Comparison of ENCODE assay signal across 12 mouse cellular contexts in genomic region chr4:83224242-83224641, GRCm38 (mm10).
DNase-seq lines count a peak whose midpoint lies in the region; ATAC-seq and TF ChIP-seq lines count a peak whose summit lies in the region.
"Had no signal": no experiment of that assay in that cellular context is flagged by ENCODE, and none has a peak within 500 bp of the region (broad histone marks: within the 10 kb centered on the region; RNA-seq: fewer than 3 reads in every experiment).

No protein-coding gene starts in this region.

- ATAC-seq in forebrain, embryonic 14.5 days, result no peak
- ATAC-seq in lung, embryonic 14.5 days (ENCODE audit: insufficient read depth), result no peak

- no peaks in the 10 kb centered on the region for H3K9me3 ChIP-seq in forebrain, embryonic 14.5 days (replicated peaks; ENCODE audit: control insufficient read depth, low read length)
- no peaks in the 10 kb centered on the region for H3K9me3 ChIP-seq in forebrain, embryonic 10.5 days
- no peaks in the 10 kb centered on the region for H3K9me3 ChIP-seq in lung, embryonic 14.5 days (ENCODE audit: low read depth, low read length)
- H3K9me3 ChIP-seq: embryonic facial prominence, embryonic 12.5 days; neural tube, embryonic 13.5 days had no signal

- H3K4me3 ChIP-seq in forebrain, embryonic 14.5 days (ENCODE audit: low read depth, low read length), result no peak overlapping the region
- H3K4me3 ChIP-seq in forebrain, embryonic 10.5 days, result no peak overlapping the region
- H3K4me3 ChIP-seq in lung, embryonic 14.5 days (ENCODE audit: low read depth, low read length), result no peak overlapping the region
- H3K4me3 ChIP-seq: embryonic facial prominence, embryonic 12.5 days; neural tube, embryonic 13.5 days had no signal

- DNase-seq in forebrain, embryonic 14.5 days (ENCODE audit: low spot score), result peak; percentile 42
- no peak for DNase-seq in forebrain, embryonic 10.5 days (ENCODE audit: extremely low spot score, low spot score)
- peak; percentile 63 for DNase-seq in lung, embryonic 14.5 days
- DNase-seq in lung, postnatal 14 days, result no peak
- peak; percentile 7 for DNase-seq in c-Kit-positive CD71-positive TER-119-negative erythroid progenitor cells, embryonic 14.5 days (ENCODE audit: low read depth)
- peak; percentile 8 for DNase-seq in naive thymus-derived CD4-positive, alpha-beta T cell, adult 2 months (ENCODE audit: low read depth)
- DNase-seq in testis, postnatal 10 days (ENCODE audit: low spot score), result no peak
- DNase-seq in urinary bladder, postnatal 14 days (ENCODE audit: low spot score), result no peak
- DNase-seq: adrenal gland, postnatal 14 days; gastrocnemius, postnatal 14 days had no signal

- no peak overlapping the region for H3K9ac ChIP-seq in forebrain, embryonic 14.5 days (ENCODE audit: low read length)
- H3K9ac ChIP-seq in lung, embryonic 14.5 days, result no peak overlapping the region
- H3K9ac ChIP-seq: embryonic facial prominence, embryonic 12.5 days; neural tube, embryonic 13.5 days had no signal

- peak; percentile 43 for TF ChIP-seq CTCF in lung, embryonic 14.5 days (IDR thresholded peaks at IDR 0.05; ENCODE audit: low read depth)

- H3K27ac ChIP-seq in forebrain, embryonic 14.5 days (ENCODE audit: low read depth, low read length), result no peak overlapping the region
- H3K27ac ChIP-seq in forebrain, embryonic 10.5 days, result no peak overlapping the region
- no peak overlapping the region for H3K27ac ChIP-seq in lung, embryonic 14.5 days (ENCODE audit: low read depth)
- H3K27ac ChIP-seq: embryonic facial prominence, embryonic 12.5 days; neural tube, embryonic 13.5 days had no signal

- WGBS in forebrain, embryonic 14.5 days, result 46% methylated on average over 5 of the region's 5 CpGs
- WGBS in forebrain, embryonic 10.5 days, result 48% methylated on average over 5 of the region's 5 CpGs
- WGBS in lung, embryonic 14.5 days, result 37% methylated on average over 5 of the region's 5 CpGs

- no peaks in the 10 kb centered on the region for H3K36me3 ChIP-seq in forebrain, embryonic 14.5 days (ENCODE audit: control insufficient read depth, insufficient read depth, low read length)
- H3K36me3 ChIP-seq in forebrain, embryonic 10.5 days (replicated peaks), result no peaks in the 10 kb centered on the region
- no peaks in the 10 kb centered on the region for H3K36me3 ChIP-seq in lung, embryonic 14.5 days (ENCODE audit: insufficient read depth)
- H3K36me3 ChIP-seq: embryonic facial prominence, embryonic 12.5 days; neural tube, embryonic 13.5 days had no signal

- H3K4me1 ChIP-seq in forebrain, embryonic 14.5 days (ENCODE audit: control insufficient read depth, insufficient read depth, low read length), result peaks cover 10% of the 10 kb centered on the region
- peaks cover 22% of the 10 kb centered on the region for H3K4me1 ChIP-seq in forebrain, embryonic 10.5 days
- peaks cover 9% of the 10 kb centered on the region; the same call in 1 of the 2 replicates for H3K4me1 ChIP-seq in lung, embryonic 14.5 days (ENCODE audit: insufficient read depth)
- H3K4me1 ChIP-seq: neural tube, embryonic 13.5 days had no signal

- no peak overlapping the region for H3K4me2 ChIP-seq in forebrain, embryonic 14.5 days (ENCODE audit: low read length)
- H3K4me2 ChIP-seq in lung, embryonic 14.5 days, result no peak overlapping the region
- H3K4me2 ChIP-seq: embryonic facial prominence, embryonic 12.5 days; neural tube, embryonic 13.5 days had no signal

- no peaks in the 10 kb centered on the region for H3K27me3 ChIP-seq in forebrain, embryonic 14.5 days (replicated peaks; ENCODE audit: control insufficient read depth, insufficient read depth, low read length)
- no peaks in the 10 kb centered on the region for H3K27me3 ChIP-seq in forebrain, embryonic 10.5 days (ENCODE audit: poor library complexity, severe bottlenecking)
- H3K27me3 ChIP-seq in lung, embryonic 14.5 days (ENCODE audit: insufficient read depth, low read length), result no peaks in the 10 kb centered on the region
- H3K27me3 ChIP-seq: embryonic facial prominence, embryonic 12.5 days; neural tube, embryonic 13.5 days had no signal

Comparison
In these comparisons a context has a peak if more than half of its experiments do, and no peak if none do; other contexts are left out.
1. DNase-seq: peak in forebrain, embryonic 14.5 days (single experiment), lung, embryonic 14.5 days (single experiment), c-Kit-positive CD71-positive TER-119-negative erythroid progenitor cells, embryonic 14.5 days (single experiment) and naive thymus-derived CD4-positive, alpha-beta T cell, adult 2 months (single experiment); none in forebrain, embryonic 10.5 days (single experiment), lung, postnatal 14 days (single experiment), testis, postnatal 10 days (single experiment) and urinary bladder, postnatal 14 days (single experiment).